Mouse (Mus musculus) gastrocnemius, adult 8-10 months (tissue): Measurements from ENCODE around the gene Oas1a. TPM values are rescaled to one million over a fixed set of nuclear protein-coding genes. Genes with fewer than 3 reads are reported as not detected.

ENCODE experiments used
- microRNA-seq: library from miRNA; unstranded; fragments of <30 nt; microRNA quantifications from one replicate; pipeline ENCODE4 v1.2.0, GENCODE M21; 2022
- total RNA-seq, 4 experiments: library from RNA; stranded (reverse); gene quantifications; 2 replicates each; pipeline ENCODE4 v1.2.4; 2022

Oas1a gene
- total RNA-seq, 4 experiments from 2014 or later, result not detected

Small RNA genes lying within 50 kb of the gene (microRNA-seq; reads per million reads assigned to microRNA genes)
- gene Gm22907, result not detected

Other genes starting within 250 kb of the Oas1a start
- gene Dtx1, start 195.6 kb downstream of the Oas1a start, total RNA-seq, result 1 to 10 TPM in 1 of 4 experiments, under 1 TPM in 3; 0.22 to 1.3 (median 0.31) TPM
- under 1 TPM in 2 of 4 experiments, not detected in 2; 0.07 to 0.16 TPM for gene Oas2, start 157.7 kb downstream of the Oas1a start, total RNA-seq
- not detected for gene Oas3, start 129.9 kb downstream of the Oas1a start, total RNA-seq
- gene Oas1e, start 112.0 kb downstream of the Oas1a start, total RNA-seq, result not detected
- gene Oas1c, start 95.0 kb downstream of the Oas1a start, total RNA-seq, result under 1 TPM in 2 of 4 experiments, not detected in 2; 0.21 to 0.27 TPM
- not detected for gene Oas1f, start 60.2 kb downstream of the Oas1a start, total RNA-seq
- not detected for gene Oas1h, start 46.1 kb downstream of the Oas1a start, total RNA-seq
- gene Oas1g, start 19.9 kb downstream of the Oas1a start, total RNA-seq, result not detected
- gene Oas1d, start 7.0 kb upstream of the Oas1a start, total RNA-seq, result not detected
- gene Rph3a, start 102.6 kb upstream of the Oas1a start, total RNA-seq, result under 1 TPM in 1 of 4 experiments, not detected in 3; 0.05 TPM